Mouse (Mus musculus) E14TG2a.4 (cell line): ENCODE measurements around the gene Abhd12.
"Not testable (repeated sequence)": the region's sequence is repeated elsewhere in the genome, so short reads cannot be mapped to it uniquely, and the experiment has no call there.

ENCODE experiments used
- H3K27me3 ChIP-seq: 2 replicates; pipeline ENCODE4 v1.6.1; 2014; ENCODE audit warnings: low read length, control low read depth; ENCODE audit not compliant: insufficient read depth
- H3K36me3 ChIP-seq: 2 replicates; pipeline ENCODE4 v1.6.1; 2014; ENCODE audit warnings: low read length, control low read depth; ENCODE audit not compliant: insufficient read depth
- H3K4me1 ChIP-seq: replicated peaks from 2 replicates; pipeline ENCODE4 v1.6.1; 2014; ENCODE audit warnings: low read depth, low read length, control low read depth
- H3K4me3 ChIP-seq: replicated peaks from 2 replicates; pipeline ENCODE4 v1.5.1; 2014; ENCODE audit warnings: mild to moderate bottlenecking, low read length
- H3K9me3 ChIP-seq: 2 replicates; pipeline ENCODE4 v1.6.1; 2014; ENCODE audit warnings: low read length, control low read depth
- CTCF ChIP-seq: conservative IDR thresholded peaks from 2 replicates; pipeline ENCODE4 v1.5.1; 2014; ENCODE audit warnings: low read length
- NANOG ChIP-seq: IDR thresholded peaks from 2 replicates; pipeline ENCODE4 v1.6.1; 2014; ENCODE audit warnings: borderline replicate concordance, low read length, mixed read lengths
- POU5F1 ChIP-seq: IDR thresholded peaks from 2 replicates; pipeline ENCODE4 v1.6.1; 2014; ENCODE audit warnings: low read length, borderline replicate concordance

The Abhd12 gene

DNA sequence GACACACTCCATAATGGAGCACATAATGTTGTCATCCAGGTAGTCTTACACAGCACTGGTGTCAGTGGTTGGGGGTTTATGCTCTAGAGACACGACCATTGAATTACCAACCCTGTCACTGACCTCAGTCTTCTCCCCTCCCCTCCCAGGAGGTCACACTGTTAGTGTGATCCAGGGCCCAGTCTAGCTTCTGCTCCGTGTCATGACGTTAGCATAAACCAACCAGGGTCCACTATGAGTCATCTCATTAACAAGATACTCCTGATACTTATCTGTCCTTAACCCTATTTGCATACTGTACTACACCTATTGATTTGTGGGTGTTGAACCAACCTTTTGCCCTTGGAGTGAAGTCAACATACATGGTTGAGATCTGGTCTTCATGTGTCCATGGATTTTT is 14.2 kb upstream of the Abhd12 start:
- Histone ChIP-seq H3K4me1 (peaks cover 12% of the 10 kb centered on the region; the same call in 1 of the 2 replicates), H3K27me3 (no peaks in the 10 kb centered on the region), H3K4me3 (no peak overlapping the region), H3K36me3 (peaks cover 74% of the 10 kb centered on the region), H3K9me3 (no peaks in the 10 kb centered on the region)
- TF ChIP-seq NANOG (no peak), CTCF (no peak), POU5F1 (no peak)

DNA sequence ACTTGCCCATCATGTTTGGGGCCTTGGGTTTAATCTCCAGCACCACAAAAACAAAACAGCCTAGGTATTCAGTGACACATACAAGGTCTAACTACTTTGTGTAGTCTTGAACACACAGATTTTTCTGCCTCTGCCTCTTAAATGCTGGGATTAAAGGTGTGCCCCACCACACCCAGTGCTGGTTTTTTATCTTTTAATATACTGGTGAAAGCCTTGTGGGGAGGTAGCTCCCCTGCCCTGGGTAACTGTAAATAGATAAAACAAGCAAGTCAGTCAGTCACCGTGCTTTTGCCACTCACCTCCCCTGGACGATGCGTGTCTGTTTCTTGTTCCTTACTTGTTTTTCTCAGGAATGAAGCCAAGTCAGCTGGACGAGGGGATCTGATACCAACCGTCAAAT is 11.2 kb upstream of the Abhd12 start:
- no peaks in the 10 kb centered on the region for H3K9me3 ChIP-seq
- TF ChIP-seq POU5F1: no peak
- TF ChIP-seq NANOG: no peak
- TF ChIP-seq CTCF: no peak

DNA sequence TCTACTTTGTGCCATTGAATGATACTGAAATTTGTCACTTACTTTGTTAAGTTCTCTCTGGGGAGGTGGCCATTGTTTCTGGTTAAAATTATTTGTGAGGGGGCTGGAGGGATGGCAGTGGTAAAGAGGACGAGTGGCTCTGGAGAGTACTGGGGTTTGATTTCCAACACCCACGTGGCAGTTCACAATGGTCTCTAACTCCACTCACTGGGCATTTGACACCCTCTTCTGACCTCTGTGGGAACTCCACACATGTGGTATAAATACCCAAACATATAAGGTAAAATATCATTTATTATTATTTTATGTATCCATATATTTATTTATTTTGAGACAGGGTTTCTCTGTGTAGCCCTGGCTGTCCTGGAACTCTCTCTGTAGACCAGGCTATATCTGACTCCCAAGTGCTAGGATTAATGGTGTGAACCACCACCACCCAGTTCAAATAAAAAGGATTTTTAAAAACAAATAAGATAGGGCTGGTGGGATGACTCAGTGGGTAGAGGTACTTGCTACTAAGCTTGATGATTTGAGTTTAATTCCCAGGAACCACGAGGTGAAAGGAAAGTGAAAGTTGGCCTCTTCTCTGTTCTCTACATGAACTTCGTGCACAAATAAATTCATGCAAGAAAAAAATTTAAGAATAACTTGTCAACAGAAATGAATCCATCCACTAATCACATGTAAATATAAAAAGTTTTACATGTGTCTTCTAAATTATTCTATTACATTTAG is 10.4 kb upstream of the Abhd12 start:
- Histone ChIP-seq H3K4me1 (peaks cover 24% of the 10 kb centered on the region), H3K36me3 (peaks cover 56% of the 10 kb centered on the region), H3K9me3 (no peaks in the 10 kb centered on the region), H3K4me3 (no peak overlapping the region), H3K27me3 (no peaks in the 10 kb centered on the region)
- no peak for TF ChIP-seq POU5F1
- no peak for TF ChIP-seq CTCF
- no peak for TF ChIP-seq NANOG

More for the DNA sequence above, 11.2 kb upstream of the Abhd12 start:
- no peaks in the 10 kb centered on the region for H3K27me3 ChIP-seq
- H3K36me3 ChIP-seq: peaks cover 61% of the 10 kb centered on the region
- peaks cover 24% of the 10 kb centered on the region for H3K4me1 ChIP-seq
- H3K4me3 ChIP-seq: no peak overlapping the region

DNA sequence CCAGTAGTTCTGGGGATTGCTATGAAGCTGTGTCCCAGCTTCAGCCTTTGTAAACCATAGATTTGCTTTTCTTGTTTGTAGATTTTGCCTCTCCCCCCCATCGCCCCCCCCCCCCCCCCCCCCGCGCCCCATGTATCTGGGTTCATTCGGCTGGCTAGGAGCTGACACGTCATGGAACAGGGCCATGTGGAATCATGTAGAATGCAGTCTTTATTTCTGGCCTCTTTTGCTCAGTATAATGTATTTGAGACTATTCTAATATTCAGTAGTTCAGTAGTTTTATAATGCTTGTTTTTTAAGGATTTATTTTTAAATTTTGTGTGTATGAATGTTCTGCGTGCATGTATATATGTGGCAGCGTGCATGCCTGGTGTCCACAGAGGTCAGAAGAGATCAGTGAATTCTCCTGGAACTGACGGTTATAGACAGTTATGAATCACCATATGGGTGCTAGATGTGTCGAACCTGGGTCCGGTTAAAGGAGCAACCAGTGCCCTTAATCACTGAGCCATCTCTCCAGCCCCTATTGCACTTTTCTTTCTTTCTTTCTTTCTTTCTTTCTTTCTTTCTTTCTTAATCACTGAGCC is 5.8 kb upstream of the Abhd12 start:
- H3K27me3 ChIP-seq: no peaks in the 10 kb centered on the region

DNA sequence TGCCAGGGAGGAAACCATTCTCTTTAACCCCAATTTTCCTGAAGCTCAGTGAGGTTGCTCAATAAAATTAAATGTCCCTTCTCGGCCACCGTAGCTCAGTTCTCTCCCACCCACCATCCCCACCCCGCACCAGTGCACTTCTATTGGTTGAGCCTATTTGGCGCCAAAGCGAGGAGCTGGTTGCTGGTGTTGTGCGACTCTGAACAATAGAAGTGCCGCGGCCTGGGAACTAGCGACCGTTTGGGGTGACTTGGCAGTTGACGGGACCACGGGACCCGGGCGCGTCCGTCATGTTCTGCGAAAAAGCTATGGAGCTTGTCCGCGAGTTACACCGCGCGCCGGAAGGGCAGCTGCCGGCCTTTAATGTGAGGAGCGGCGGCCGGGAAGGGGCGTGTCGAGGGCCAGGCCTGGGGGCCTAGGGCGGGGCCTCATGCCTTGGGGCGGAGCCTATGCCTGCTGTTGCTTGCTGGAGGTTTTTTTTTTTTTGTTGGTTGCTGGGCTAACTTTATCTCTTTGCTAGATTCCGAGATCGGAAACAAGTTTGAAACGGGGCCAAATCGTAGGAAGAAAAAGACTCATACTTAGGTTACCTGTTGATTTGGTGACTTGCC is 5.0 kb upstream of the Abhd12 start:
- no peaks in the 10 kb centered on the region for H3K9me3 ChIP-seq
- TF ChIP-seq POU5F1 (no peak), CTCF (no peak), NANOG (no peak)
- peaks cover 14% of the 10 kb centered on the region for H3K36me3 ChIP-seq
- no peaks in the 10 kb centered on the region for H3K27me3 ChIP-seq
- H3K4me1 ChIP-seq: peaks cover 21% of the 10 kb centered on the region
- peak overlapping the region; percentile 87 for H3K4me3 ChIP-seq

More for the DNA sequence above, 5.8 kb upstream of the Abhd12 start:
- Histone ChIP-seq H3K9me3 (no peaks in the 10 kb centered on the region), H3K4me3 (peak overlapping the region; percentile 87), H3K36me3 (peaks cover 21% of the 10 kb centered on the region), H3K4me1 (peaks cover 21% of the 10 kb centered on the region)
- TF ChIP-seq POU5F1 (no peak), CTCF (no peak), NANOG (no peak)

DNA sequence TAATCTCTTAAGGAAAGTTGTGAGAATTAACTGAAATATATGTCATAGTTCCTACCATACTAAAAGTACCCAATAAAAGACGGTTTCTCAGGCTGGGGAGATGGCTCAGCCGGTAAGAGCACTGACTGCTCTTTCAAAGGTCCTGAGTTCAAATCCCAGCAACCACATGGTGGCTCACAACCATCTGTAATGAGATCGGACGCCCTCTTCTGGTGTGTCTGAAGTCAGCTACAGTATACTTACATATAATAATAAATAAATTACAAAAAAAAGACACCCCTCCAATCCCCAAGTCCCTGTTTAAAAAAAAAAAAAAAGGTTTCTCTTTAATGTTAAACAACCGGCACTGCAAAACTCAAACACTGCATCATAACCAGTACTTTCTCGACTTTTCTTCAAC is 4.3 kb upstream of the Abhd12 start:
- not testable (repeated sequence) for H3K9me3 ChIP-seq, H3K36me3 ChIP-seq, H3K27me3 ChIP-seq
- H3K4me3 ChIP-seq: peak overlapping the region; percentile 87
- H3K4me1 ChIP-seq: peaks cover 21% of the 10 kb centered on the region

DNA sequence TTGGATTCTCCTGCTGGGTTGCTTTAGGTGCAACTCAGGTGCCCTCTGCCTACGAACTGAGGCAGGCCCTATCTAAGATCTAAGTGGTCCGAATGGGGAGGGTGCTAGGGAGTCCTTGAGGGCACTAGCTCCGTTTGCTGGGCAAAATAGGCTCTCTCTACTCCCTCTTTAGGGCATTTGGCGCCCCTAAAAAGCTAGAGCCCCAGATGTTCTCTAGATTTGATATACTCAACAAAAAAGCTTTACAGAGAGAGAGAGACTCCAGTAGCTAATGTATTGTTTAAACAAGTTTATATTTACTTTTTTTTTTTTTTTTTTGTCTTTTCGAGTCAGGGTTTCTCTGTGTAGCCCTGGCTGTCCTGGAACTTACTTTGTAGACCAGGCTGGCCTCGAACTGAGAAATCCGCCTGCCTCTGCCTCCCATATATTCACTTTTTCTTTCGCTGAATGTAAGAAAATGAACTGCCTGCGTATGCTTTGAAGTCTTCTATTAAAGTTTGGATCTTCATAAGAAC is 452 bp upstream of the Abhd12 start, which contains the start of gene Gins1:
TSS of gene Gins1 (plus strand) at position 465 of the 515 bp plus-strand sequence.
- Histone ChIP-seq H3K4me1 (peaks cover 13% of the 10 kb centered on the region), H3K4me3 (peak within 1 kb of the TSS; percentile 96), H3K36me3 (peaks cover 12% of the 10 kb centered on the region), H3K27me3 (no peaks in the 10 kb centered on the region), H3K9me3 (no peaks in the 10 kb centered on the region)
- TF ChIP-seq NANOG (no peak), POU5F1 (no peak), CTCF (no peak)

DNA sequence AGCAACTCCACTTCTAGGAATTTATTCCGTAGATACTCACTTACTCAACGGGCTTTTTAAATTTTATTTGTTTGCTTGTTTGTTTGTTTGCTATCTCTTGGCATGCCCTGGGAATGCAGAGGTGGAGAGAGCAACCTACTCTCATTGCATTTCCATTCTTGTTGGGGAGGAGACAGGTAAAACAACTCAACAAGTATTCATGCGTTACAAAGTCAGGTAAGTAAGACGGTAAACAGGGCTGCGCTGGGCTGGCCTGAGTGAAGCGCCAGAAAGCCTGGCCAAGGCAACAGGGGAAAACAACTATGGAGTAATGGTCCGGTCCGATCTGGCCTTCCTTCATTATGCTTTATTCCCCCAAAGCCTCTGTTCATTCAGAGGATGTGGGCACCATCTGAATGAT is 2.2 kb downstream of the Abhd12 start:
- H3K27me3 ChIP-seq: no peaks in the 10 kb centered on the region
- H3K36me3 ChIP-seq: peaks cover 17% of the 10 kb centered on the region
- H3K4me1 ChIP-seq: peaks cover 7% of the 10 kb centered on the region
- no peak overlapping the region for H3K4me3 ChIP-seq
- no peak for TF ChIP-seq NANOG
- TF ChIP-seq POU5F1: no peak
- TF ChIP-seq CTCF: no peak
- H3K9me3 ChIP-seq: no peaks in the 10 kb centered on the region

DNA sequence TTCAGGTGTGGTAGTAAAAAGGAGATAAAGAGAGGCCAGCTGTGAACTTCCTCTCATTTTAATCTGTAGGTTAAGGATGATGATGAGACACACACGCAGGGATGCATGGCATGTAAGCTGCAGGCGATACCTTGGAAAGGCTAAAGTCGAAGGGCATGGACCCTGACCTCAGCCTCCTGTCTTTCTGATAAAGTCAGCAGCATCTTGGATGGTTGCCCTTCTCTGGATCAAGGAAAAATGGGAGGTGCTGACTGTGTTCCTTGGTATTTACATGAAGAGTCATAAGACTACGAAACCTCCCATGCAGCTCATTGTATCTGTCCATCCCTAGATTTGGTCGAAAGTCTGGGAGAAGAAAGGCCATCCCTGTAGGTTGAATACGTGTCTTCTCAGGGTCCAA is 4.2 kb downstream of the Abhd12 start:
- no peak overlapping the region for H3K4me3 ChIP-seq
- peaks cover 23% of the 10 kb centered on the region for H3K4me1 ChIP-seq
- H3K27me3 ChIP-seq: no peaks in the 10 kb centered on the region
- peaks cover 18% of the 10 kb centered on the region for H3K36me3 ChIP-seq
- no peak for TF ChIP-seq POU5F1
- TF ChIP-seq CTCF: no peak
- TF ChIP-seq NANOG: no peak
- no peaks in the 10 kb centered on the region for H3K9me3 ChIP-seq
